Comparison of ENCODE assay signal across 16 mouse cellular contexts in genomic region chr14:103877117-103877516, GRCm38 (mm10).
"Had no signal": no experiment of that assay in that cellular context is flagged by ENCODE, and none has a peak within 500 bp of the region (broad histone marks: within the 10 kb centered on the region; RNA-seq: fewer than 3 reads in every experiment).

No protein-coding gene starts in this region.

- H3K36me3 ChIP-seq: neural tube, embryonic 13.5 days; neural tube, embryonic 15.5 days; stomach, embryonic 15.5 days had no signal

- H3K27ac ChIP-seq: neural tube, embryonic 13.5 days; neural tube, embryonic 15.5 days; stomach, embryonic 15.5 days; stomach, postnatal 0 days had no signal

- H3K4me2 ChIP-seq: neural tube, embryonic 13.5 days; neural tube, embryonic 15.5 days; stomach, embryonic 15.5 days had no signal

- H3K9ac ChIP-seq: neural tube, embryonic 13.5 days; neural tube, embryonic 15.5 days; stomach, embryonic 15.5 days had no signal

- H3K9me3 ChIP-seq: neural tube, embryonic 13.5 days; neural tube, embryonic 15.5 days; stomach, embryonic 15.5 days had no signal

- H3K27me3 ChIP-seq: neural tube, embryonic 13.5 days; neural tube, embryonic 15.5 days; stomach, embryonic 15.5 days had no signal

- H3K4me3 ChIP-seq: neural tube, embryonic 13.5 days; neural tube, embryonic 15.5 days; stomach, embryonic 15.5 days had no signal

- H3K4me1 ChIP-seq: neural tube, embryonic 13.5 days; neural tube, embryonic 15.5 days; stomach, embryonic 15.5 days had no signal

- DNase-seq: retina, postnatal 1 day; right cerebral cortex, adult 18-20 months; right cerebral cortex, postnatal 14 days; right cerebral cortex, postnatal 25 days; right cerebral cortex, postnatal 4 days; spleen, adult 18-20 months; thymus, adult 18-20 months; thymus, adult 2 months; thymus, postnatal 14 days; thymus, postnatal 25 days; thymus, postnatal 36 days; thymus, postnatal 4 days had no signal
